Mouse (Mus musculus) induced T-regulatory cell, adult 2 months (primary cell): ENCODE results near the gene Gm11127.
A peak's percentile ranks its signal among the peaks of the same experiment; 100 is the strongest.
"Not testable (repeated sequence)": the region's sequence is repeated elsewhere in the genome, so short reads cannot be mapped to it uniquely, and the experiment has no call there.

Experiments
- DNase-seq: peaks from one replicate; pipeline ENCODE4 v3.0.0-alpha.2; 2012; ENCODE audit warnings: low read depth

The Gm11127 gene

GRCm38 (mm10) chr17:36031583-36032331 lies 26.4 kb downstream of the Gm11127 start:
- peak; percentile 84 for DNase-seq

- DNase-seq, result not testable (repeated sequence)
Measured at GRCm38 (mm10) chr17:36030703-36031582, 27.2 kb downstream of the Gm11127 start.

- peak; percentile 46 for DNase-seq
Measured at GRCm38 (mm10) chr17:36030046-36030702, 28.0 kb downstream of the Gm11127 start.

- DNase-seq, result peak; percentile 9
Measured at GRCm38 (mm10) chr17:36028879-36029619, 29.1 kb downstream of the Gm11127 start.

GRCm38 (mm10) chr17:36027663-36028062 lies 30.5 kb downstream of the Gm11127 start:
- no peak for DNase-seq

- peak; percentile 39 for DNase-seq
Measured at GRCm38 (mm10) chr17:36025901-36026300, 32.3 kb downstream of the Gm11127 start.

GRCm38 (mm10) chr17:36025197-36025596 lies 33.0 kb downstream of the Gm11127 start:
- DNase-seq, result no peak

GRCm38 (mm10) chr17:36023710-36024654 lies 34.2 kb downstream of the Gm11127 start:
- peak; percentile 80 for DNase-seq

- DNase-seq, result peak; percentile 36
Measured at GRCm38 (mm10) chr17:36022922-36023321, 35.2 kb downstream of the Gm11127 start.

GRCm38 (mm10) chr17:36022098-36022497 lies 36.1 kb downstream of the Gm11127 start:
- DNase-seq, result peak; percentile 16

GRCm38 (mm10) chr17:36021309-36021708 lies 36.9 kb downstream of the Gm11127 start:
- DNase-seq, result no peak

GRCm38 (mm10) chr17:36020191-36021073 lies 37.7 kb downstream of the Gm11127 start, which contains the start of gene H2-T24:
Gene H2-T24 (minus strand): TSS chr17:36020560.
- peak; percentile 97 for DNase-seq

GRCm38 (mm10) chr17:36019519-36019918 lies 38.7 kb downstream of the Gm11127 start:
- DNase-seq, result no peak

- DNase-seq, result no peak
Measured at GRCm38 (mm10) chr17:36018979-36019378, 39.2 kb downstream of the Gm11127 start.

GRCm38 (mm10) chr17:36017046-36017445 lies 41.1 kb downstream of the Gm11127 start:
- no peak for DNase-seq

GRCm38 (mm10) chr17:36014977-36015376 lies 43.2 kb downstream of the Gm11127 start:
- no peak for DNase-seq
